Mouse (Mus musculus) liver, adult 2 months (tissue): ENCODE data around the gene Nadsyn1.

ENCODE experiments used
- CTCF ChIP-seq: fragments of 200-500 bp; IDR thresholded peaks from 2 replicates; pipeline ENCODE4 v1.5.1; 2011; ENCODE audit warnings: low read depth, low read length, control low read depth
- POLR2A ChIP-seq: fragments of 200-500 bp; IDR thresholded peaks from 2 replicates; pipeline ENCODE4 v1.6.1; 2011; ENCODE audit warnings: low read length, control low read depth; ENCODE audit not compliant: insufficient read depth; ENCODE audit errors: extremely low read depth

DNA sequence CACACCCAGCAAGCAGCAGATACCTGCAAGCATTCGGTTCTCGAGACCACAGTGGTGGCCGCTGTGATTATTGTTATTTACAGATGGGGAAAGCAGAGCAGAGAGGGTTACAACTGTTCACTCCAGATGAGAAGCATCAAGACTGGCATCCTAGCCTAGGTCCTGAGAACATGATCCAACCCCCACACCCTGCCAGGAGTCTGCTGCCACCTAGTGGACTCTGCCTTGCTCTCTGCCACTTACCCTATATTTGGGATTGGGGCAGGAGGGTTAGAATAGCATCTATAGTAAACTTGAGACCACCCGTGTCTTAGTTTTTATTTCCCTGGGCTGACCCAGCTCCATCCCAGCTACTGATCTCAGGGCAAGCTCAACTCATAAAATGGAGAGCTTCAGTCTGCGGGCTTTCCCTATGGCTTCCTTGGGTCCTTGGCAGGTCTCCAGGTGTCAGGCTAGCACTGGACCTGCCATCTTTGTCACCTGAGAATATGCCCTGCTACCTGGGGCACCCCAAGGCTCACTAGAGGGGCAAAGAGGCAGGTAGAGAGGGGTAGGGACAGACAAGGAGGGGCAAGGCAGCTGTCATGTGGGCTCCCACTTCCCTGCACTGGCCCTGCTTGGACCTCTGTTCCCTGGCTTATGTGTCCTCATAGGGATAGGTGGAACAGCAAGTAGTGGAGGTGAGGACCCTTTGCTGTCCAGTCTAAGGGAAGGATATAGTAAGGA lies 68.5 kb downstream of the Nadsyn1 start:
- TF ChIP-seq POLR2A (no peak), CTCF (peak; percentile 94)
